Mouse (Mus musculus) kidney, adult 2 months (tissue): Measurements from ENCODE around the gene Cyp2t4.

ENCODE experiments used
- CTCF ChIP-seq: fragments of 200-500 bp; conservative IDR thresholded peaks from 2 replicates; pipeline ENCODE4 v1.5.1; 2011; ENCODE audit warnings: low read depth, mild to moderate bottlenecking, control low read depth, low read length, moderate library complexity, mixed read lengths; ENCODE audit not compliant: insufficient read depth, insufficient read length
- POLR2A ChIP-seq: fragments of 200-500 bp; IDR thresholded peaks from one replicate; pipeline ENCODE4 v1.6.1; 2011; ENCODE audit warnings: low read depth, low read length, control low read depth

DNA sequence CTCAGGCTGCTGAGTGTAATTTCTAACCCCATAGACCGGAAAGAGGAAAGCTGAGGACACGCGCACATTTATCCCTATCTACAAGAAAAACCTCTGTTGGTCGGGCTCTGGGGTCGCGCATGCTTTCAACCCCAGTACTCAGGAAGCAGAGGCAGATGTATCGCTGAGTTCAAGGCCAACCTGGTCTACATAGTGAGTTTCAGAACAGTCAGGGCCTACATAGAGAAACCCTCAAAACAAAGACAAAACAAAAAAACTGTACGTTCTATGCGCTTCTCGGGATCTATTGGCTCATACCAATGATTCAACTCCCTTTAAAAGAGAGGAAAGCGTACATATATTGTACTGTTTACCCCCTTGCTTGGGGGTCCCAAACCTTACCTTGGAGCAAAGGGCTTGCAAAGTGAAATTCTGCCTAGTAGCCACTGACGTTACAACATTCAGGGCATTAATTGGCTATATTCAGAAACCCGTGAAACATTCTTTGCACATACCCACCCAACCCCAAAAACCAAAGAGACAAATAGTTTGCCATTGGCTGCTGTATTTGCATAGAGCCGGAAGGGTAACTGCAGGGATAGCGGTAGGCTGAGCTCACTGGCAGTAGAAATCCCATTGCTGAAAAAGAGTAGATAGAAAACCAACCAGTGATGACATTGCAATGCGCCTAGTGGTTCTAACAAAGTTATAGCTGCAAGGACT, 25.9 kb downstream of the Cyp2t4 start:
- TF ChIP-seq CTCF = no peak
- TF ChIP-seq POLR2A = no peak
